Mouse (Mus musculus) mouse trophoblast stem cell (cell line): Measurements from ENCODE around the gene Gm49711.
"Not testable (repeated sequence)": the region's sequence is repeated elsewhere in the genome, so short reads cannot be mapped to it uniquely, and the experiment has no call there.

Experiments
- in situ Hi-C, 2 experiments: fragments of 300-500 bp; cut with MseI, MboI; formaldehyde crosslinking; loops; 2 replicates in 1 of 2; 3 replicates in 1 of 2; pipeline ENCODE4 v1.15.1; 2025

Gene Gm49711

DNA sequence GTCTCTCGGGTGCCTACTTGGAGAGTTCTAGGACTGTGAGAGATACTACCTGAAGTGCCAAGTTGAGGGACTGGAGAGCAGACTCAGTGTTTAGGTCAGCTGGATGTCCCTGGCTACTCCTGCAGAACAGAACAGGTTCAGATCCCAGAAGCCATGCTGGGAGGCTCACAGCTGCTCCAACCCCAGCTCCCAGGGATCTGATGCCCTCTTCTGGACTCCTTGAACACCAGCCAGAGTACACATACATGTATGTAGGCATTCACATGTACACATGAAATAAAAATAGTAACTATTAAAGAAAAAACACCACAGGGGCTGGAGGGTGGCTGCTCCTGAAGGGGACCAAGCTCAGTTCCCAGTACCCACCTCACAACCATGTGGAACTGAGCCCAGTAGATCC, 119.6 kb downstream of the Gm49711 start:
- in situ Hi-C loops = no loop called here

DNA sequence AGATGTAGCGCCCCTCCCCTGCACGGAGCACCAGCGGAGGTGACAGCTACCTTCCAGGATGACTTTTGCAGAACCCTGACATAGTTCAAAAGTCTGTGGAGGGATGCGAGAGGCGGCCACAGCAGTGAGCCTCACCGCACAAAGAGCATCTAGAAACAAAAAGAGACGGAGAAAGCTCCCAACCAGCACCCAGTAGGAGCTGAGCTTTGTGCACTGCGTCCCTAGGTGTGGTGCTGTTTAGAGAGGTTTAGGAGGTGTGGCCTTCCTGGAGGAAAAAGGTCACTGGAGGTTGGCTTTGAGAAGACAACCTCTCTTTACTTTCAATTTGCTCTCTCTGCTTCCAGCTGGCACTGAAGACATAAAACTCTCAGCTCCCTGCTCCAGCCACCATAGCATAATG, 121.2 kb downstream of the Gm49711 start:
- in situ Hi-C loops = no loop called here

DNA sequence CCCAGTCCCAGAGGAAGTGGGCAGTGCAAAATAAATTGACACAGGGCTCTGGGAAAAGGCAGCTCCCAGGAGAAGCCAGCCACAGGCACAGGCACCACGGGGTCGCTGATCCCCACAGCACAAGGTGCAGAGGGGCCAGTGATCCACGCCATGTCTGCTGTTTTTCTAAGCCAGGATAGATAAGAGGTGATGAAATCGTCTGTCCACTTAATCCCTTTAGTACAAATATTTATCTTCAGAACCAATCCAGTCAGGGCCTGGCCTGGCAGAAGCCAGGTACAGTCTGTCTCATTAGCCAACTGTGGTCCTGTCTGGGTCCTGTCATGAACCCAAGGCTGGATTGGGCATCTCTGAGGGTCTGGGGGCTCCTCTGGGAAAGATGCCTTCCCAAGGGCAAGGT, 125.4 kb downstream of the Gm49711 start:
- in situ Hi-C loops = no loop called here

DNA sequence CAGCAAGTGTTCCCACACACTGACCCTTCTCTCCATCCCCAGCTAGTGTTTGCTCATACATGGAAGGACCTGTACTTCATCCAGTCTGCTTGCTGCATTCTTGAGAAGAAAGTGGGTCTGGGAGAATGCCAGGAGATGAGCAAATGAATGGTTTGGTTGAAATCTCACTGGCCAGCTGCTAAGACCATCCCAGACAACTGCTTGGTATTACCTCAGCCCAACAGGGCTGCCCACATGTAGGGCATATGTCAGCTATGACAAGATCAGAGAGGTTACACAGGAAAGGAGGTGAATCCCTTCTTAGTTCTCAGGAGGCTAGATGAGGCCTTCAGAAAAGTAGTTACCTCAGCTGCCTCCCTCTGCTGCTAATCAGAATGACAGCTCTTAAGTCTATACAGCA, 132.5 kb downstream of the Gm49711 start:
- in situ Hi-C loops = no loop called here

DNA sequence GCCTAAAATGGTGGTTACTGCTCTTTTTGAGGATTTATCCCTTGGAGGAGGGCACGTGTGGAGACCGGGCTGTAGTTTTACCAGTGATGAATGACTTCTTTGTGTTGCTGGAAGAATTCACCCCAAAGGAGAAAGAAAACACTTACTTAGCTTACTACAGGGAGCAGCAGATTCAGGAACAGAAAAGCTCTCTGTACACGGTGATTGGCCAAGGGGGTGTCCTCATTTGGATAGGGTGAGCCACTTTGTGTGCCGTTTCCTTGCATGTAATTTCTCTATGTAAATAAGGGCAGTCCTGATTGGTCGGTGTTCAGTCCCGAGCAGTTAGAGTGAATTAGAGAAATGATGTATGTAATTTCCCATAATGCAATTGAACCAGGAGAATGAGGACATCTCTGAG, 137.0 kb downstream of the Gm49711 start:
- in situ Hi-C loops = no loop called here

DNA sequence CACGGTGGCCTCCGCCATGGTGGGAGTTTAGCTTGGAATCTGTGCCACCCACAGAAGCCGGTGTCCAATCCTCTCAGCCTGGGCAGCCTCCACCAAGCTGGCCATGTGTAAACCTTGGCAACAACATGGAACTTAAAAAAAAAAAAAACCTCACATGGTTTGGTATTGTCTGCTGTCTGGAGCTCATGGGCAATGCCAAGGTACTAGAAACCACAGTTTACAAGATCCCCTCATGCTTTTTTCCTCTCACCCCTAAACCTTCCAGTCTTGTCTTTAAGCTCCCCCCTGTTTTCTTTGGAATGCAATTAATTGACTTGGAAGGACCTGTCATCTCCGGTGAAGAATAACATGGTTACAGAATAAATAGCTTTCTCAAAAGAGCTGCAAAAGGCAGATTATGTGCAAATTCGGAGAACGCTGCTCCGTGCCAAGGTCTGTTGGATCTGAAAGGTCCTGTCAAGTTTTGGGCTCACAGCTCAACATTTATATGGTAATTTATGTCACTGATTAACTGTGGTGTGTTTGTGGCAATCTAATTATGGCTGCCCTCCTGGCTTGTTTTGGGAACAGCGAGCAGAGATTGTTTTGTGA, 138.7 kb downstream of the Gm49711 start:
- in situ Hi-C loops = no loop called here

DNA sequence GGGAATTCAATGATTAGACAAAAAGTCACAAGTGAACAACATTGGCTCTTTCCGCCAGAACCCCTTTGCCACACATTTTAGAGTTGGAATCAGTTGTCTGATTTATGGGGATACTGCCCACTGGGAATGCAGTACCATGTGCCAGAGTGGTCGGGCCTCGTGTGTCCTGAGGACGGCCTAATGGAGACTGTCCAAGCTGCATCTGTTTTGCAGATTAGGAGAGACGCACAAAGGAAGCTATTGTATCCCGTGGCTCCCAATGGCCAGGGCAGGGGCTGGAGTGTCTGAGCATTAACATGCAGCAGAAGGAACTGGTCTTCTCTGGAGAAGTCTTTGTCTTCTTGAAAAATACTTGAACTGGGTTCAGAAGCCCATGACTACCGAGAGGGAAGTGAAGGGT, 142.5 kb downstream of the Gm49711 start:
- in situ Hi-C loops = no loop called here

DNA sequence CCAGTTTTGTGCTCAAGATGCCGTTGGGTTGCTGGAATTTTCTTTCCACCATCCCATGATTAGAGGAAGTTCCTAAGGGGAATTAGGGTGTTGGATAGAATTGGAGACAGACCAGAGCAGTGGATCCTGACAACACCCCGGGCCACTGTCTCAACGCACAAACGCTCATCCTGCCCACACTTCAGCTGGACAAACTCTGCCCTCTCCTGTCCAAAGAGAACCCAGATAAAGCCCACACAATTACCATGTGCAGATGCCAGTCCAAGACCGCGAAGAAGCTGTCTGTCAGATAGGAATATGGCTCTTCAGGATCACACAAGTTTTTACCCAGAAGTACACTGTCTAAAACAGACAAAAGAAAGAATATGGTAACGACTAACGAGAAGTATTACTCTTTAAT, 145.5 kb downstream of the Gm49711 start:
- in situ Hi-C loops = no loop called here

DNA sequence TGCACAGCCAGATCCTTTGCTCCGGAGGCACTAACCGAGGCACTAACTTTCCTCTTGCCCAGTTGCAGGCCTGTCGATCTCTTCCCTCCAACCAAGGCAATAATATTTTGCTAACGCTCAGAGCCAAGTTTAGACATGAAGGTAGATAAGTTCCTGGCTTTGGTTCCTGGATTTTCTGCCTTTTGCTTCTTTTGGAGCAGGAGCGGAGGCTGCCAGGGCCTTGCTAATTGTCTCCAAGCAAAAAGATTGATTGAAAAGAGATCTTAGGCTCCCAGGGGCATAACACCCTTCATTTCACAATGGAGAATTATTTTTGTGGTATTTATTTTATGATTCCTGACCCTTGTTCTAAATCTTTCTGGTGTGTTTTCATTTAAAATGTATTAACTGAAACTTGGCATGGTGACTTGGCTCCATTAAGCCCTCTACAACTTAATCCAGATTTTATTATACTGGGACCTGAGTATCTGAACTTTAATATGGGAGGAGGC, 151.2 kb downstream of the Gm49711 start:
- in situ Hi-C loops = no loop called here

DNA sequence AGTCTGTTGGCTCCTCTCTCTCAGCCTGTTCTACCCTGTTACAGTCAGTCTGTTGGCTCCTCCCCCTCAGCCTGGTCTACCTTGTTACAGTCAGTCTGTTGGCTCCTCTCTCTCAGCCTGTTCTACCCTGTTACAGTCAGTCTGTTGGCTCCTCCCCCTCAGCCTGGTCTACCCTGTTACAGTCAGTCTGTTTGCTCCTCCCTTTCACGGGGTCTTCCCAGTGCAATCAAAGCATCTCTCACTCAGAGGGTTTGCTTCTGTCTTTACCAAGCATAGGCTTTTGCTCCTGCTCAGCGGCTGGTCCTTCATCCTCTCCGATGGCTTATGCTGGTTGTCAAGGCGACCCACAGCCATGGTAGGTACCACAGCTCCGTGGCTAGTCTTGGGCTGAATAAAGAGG, 152.2 kb downstream of the Gm49711 start:
- in situ Hi-C loops = not testable (repeated sequence)

DNA sequence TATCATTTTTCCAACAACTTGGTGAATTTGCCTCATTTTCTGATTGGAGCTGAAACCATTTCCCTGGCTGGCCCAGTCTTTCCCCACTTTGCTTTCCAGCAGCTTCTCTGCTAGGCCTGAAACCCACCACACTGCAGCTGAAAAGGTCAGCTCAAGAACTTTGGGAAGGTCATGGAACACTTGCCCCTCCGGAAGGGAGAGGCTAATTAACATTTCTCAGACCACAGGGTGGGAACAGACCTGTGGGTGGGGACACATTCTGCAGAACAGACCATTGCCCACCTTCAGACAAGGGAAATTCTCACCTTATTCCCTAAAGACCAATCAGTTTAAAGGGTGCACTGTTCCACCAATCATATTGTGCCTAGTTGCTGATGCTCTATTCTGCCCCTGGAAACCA, 155.8 kb downstream of the Gm49711 start:
- in situ Hi-C loops = not testable (repeated sequence)

DNA sequence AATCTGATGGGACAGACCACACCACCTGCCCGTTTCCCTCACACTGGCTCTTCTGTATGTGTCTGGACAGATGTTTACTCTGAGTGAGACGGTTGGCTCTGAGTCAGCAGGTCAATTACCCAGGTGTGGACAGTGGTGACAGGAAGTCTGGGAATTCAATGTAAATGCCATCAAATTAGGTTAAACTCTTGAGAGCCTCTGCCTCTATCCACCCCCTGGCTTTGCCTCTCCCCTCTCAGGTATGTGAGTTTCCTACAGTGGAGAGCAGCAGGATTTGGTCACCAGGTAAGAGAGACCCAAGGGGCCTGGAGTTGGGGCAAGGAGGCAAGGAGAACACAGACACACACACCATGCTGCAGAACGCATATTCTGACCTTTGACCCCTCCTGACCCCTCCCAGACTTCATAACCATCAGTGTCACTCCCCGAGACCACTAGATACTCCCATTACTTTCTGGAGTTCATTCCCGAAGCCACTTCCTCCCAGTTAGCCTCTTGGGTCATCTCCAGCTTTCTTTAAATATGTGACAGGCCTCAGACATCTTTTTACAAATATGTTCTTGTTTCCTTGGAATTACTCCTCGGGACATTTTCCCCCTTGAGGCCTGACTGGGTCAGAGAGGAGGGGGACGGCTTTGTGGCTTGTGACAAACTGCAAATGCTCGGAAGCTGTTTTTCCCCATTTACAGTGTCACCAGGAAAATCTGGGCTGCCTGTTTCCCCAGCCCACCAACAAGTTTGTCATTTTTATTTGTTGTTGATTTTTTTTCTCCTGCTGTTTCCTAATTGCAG, 157.7 kb downstream of the Gm49711 start:
- in situ Hi-C loops = no loop called here

DNA sequence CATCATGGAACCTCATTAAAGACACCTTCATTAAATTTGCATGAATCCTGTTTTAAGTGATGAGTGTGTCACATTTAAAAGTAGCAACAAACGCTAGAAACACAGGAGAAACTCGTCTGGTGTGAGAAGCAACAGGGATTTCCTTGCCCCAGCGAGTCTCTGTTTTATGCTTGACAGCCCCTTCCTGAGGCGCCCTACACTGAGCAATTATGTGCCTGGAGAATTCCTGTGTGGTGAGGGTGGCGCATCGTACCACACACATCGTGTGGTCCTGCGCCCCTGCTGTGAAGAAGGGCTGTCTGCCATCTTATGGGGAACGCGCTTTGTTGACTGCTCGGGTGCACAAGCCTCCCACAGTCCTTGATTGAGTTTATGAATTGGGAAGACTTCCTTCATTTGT, 162.6 kb downstream of the Gm49711 start:
- in situ Hi-C loops = no loop called here

DNA sequence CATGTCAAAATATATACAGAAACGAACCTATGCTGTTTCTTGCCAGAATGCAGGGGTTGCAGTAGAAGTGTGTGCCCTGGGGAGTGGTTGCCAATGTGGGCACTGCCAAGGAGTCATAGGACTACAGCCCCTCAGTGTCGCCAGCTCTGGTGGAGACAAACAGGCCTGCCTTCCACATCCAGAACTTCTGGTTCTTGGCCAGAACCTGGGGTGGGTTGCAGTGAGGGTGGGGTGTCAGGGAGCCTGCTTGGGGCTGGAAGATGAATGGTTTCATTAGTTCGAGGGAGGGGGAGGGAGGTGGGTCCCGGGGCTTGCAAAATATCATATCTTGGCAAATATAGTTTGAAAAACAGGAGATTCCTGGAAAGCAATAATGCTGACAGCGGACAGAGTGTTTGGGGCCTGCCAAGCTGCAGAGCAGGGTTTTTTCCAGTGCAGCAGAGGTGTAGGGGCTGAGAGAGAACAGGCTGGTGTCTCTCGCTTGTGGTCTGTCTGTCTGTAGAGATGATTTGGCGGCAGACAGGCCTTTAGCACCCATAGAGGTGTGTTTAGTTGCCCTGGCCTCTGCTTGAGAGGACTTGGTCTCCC, 170.3 kb downstream of the Gm49711 start:
- in situ Hi-C loops = no loop called here

DNA sequence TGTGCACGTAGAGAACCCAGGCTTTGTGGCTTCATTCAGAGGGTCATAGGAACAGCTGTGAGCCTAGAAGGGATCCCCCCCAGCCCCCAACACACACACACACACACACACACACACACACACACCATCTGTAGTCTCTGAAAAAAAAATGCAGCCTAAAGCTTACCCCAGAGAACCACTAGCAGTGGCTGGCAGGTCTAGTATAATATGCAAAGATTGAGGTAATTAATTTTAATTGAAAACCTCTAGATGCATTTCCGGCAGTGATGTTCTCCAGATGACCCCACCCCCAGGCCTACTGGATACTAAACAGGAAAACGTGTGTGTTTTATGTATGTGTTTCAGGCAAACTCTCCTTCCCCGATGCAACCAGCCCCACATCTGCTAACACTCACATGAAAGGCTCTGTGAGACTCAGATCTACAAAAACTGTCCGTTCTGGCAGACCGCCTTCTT, 172.4 kb downstream of the Gm49711 start:
- in situ Hi-C loops = no loop called here

DNA sequence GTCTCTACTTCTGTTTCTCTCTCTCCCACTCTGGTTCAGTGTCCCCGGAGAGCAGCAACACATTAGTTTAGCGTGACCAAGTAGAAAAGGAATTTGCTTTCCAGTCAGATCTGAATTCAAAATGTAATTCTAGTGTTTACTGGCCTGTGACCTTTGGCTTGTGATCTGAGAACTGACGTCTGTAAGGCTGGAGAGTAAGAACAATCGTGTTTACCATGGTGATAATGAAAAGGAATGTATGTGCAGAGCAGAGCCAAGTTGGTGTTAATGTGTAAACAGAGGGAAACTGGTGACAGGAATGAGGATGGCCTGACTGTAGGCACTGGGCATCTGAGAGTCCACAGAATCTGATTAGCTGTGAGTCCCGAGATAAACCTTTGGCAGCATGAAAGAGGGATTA, 176.4 kb downstream of the Gm49711 start:
- in situ Hi-C loops = no loop called here

DNA sequence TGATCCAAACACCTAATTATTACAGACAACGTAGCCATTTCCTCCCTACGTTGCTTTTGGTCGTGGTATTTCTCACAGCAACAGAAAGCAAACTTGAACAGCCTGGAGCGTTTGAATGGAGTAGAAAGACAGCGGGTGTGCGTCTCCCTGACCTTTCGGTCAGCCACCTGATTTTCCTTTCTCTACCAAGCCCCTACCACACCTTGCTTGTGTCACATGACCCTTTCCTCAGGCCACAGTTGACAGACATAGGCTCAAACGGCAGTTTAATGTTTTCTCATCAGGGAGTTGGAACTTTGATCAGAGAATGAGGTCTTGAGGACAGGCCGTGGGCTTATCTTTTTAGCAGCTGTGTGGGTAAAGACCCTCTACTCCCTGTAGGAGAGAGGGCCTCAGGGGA, 177.1 kb downstream of the Gm49711 start:
- in situ Hi-C loops = no loop called here
